Mouse (Mus musculus) brain, adult 2 months (tissue): Measurements from ENCODE around the gene Ttll3.

Experiments used
- DNase-seq: peaks from one replicate; pipeline ENCODE4 v3.0.0; 2011; ENCODE audit warnings: low read depth, low spot score

Gene Ttll3

DNA sequence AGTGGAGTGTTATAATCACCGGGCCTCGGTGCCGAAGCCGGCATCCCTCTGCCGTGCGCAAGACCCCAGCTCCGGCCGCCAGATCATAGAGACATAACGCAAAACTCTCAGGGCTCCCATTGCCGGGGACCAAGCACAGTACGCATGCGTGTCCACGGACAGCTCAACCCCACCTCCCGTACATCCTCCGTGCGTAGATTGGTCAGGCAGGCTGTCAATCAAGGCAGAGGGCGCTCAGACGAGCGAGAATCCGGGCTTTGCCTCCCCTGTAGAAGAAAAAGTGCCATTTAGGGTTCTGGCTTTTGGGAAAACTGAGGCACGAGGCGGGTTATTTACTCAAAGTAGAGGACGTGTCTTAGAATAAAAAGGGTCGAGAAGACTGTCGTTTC is 30.1 kb downstream of the Ttll3 start, which contains the start of gene Rpusd3:
Gene Rpusd3 (minus strand): TSS at position 142 of the 389 bp plus-strand sequence.
- DNase-seq = peak; percentile 99

DNA sequence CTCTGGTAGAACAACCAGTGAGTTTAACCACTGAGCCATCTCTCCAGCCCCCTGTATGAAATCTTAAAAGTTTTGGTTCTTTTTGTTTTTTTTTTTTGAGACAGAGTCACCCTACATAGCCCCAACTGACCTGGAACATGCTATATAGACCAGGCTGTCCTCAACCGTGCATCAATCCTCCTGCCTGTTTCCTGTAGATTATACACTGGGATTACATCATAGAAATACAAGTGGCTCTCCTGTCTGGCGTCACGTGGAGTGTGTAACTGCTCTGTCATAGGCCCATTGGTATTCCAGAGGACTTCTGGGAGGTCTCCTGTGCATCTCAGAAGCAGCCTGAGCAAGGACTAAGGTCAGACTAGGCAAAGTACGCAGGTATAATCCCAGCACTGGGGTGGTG is 33.9 kb downstream of the Ttll3 start:
- DNase-seq = no peak

DNA sequence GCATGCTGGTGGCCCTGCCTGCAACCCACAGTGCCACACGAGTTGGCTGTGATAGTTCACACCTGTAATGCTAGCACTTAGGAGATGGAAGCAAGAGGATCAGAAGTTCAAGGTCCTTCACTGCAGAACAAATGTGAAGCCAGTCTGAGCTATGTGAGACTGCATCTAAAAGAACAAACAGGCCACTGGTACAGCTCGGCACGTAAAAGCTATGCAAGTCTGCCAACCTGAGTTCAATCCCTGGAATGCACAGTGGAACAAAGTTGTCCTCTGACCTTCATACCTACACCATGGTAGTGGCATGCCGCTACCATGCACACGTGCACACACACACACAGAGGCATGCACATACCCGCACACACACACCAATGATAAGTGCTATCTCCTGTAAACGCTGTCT is 35.1 kb downstream of the Ttll3 start:
- no peak for DNase-seq

DNA sequence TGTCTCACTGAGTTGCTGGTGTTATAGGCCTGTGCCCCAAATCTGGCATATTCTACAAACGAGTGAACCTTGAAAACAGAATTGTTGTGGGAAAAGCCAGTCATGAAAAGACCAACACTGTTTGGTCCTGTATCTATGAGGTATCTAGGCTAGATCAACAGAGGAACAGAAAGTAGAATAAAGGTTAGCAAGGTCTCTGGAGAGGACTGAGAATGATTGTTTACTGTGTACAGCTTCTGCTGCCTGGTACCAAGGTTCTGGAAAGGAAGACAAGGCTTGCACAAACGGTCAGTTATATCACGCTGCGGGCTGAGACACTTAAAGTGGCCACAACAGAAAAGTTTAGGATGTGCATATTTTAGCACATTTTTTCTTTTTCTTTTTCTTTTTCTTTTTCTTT is 37.6 kb downstream of the Ttll3 start:
- DNase-seq = no peak

DNA sequence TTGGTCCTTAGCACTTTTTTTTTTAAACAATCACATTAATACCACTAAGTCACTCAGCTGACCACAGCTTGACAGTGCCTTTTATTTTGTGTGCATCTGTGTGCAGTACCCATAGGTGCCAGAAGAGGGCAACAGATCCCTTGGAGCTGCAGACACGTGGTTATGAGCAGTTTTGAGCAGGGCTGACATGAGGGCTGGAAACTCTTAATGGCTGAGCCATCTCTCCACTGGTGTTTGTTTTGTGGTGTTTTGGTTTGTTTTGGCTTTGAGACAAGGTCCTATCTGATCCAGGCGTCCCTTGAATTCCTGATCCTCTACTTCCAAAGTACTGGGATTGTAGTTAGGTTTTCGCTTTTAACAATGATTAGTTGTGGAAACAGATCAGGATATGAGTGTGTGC is 38.3 kb downstream of the Ttll3 start:
- no peak for DNase-seq

DNA sequence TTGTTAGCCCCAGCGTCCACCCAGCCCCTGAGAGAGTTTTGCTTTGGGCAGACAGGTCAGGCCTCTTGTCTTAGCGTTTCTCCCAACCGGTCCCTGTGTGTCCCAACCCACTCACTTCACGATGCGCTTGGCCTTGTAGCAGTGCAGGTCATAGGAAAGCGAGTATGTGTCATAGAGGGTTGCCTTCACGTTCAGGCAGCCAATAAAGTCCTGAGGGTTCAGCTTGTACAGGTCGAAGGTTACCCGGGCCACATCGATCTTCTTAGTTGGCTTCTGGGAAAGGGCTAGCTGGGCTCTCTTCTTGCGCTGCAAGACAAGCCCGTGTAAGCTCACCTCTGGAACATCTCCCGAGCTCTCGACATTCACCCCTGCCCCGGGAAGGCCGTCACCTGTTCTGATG is 38.9 kb downstream of the Ttll3 start:
- no peak for DNase-seq

DNA sequence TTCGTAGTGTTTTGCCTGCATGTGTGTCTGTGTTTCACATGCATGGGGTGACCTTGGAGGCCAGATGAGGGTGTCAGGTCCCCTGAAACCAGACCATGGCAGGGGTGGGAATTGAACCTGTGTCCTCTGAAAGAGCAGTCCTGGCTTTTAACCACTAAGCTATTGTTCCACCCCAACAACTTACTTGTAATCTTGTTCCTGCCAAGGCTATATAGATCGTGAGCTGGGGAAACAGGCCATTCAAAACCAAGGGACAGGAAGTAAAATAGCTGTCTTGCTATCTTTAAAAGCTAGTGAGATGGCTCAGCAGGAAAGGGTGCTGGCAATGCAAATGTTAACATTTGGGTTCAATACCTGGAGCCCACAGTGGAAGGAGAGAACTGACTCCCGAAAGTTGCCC is 40.9 kb downstream of the Ttll3 start:
- no peak for DNase-seq

DNA sequence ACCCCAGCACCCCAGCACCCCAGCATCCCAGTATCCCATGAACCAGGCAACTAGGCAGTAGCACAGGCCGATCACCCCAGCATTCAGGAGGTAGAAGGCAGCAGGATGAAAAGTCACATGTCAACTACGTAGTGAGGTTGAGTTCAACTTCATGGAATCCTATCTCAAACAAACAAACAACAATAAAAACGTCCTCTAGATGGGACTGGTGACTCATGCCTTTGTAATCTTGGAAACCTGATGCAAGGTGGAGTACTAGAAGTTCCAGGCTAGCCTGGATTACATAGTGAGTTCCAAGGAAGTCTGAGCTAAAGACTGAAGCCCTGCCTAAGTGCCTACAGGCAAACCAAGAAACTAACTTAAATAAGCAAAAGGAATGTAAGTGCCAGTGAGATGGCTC is 41.8 kb downstream of the Ttll3 start:
- no peak for DNase-seq

DNA sequence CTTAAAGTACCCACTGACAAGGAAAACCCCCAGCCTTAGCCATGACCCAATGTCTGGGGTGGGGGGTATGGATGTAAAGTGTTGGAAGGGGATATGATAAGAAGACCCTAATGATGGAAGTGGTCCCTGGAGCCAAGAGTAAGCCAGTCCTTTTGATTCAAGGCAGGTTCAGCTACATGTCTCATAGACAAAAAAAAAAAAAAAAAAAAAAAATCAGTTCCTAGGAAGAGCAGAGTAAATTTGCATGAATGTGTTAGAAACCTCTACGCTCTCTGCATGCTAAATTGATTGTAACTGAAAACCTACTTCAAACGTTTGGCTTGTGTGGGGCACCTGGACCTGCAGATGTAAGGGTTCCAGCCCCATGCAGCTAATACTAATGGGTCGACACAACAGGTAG is 42.7 kb downstream of the Ttll3 start:
- DNase-seq = no peak

DNA sequence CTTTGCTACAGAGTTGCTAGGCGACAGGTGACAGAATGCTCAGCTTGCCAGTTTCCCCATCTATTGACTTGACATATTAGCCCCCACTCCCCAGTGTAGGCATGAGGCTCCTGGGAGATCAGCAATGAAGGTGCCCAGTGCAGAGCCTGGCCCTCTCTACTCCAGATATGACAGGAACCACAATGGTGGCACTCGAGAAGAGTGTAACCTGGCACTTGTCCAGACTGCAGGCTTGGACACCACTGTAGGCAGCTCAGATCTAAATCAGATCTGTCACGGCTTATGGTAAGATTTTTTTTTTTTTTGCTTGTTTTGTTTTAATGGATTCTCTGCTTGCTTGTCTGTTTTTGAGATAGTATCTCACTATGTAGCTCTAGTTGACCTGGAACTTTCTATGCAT is 44.6 kb downstream of the Ttll3 start:
- no peak for DNase-seq

DNA sequence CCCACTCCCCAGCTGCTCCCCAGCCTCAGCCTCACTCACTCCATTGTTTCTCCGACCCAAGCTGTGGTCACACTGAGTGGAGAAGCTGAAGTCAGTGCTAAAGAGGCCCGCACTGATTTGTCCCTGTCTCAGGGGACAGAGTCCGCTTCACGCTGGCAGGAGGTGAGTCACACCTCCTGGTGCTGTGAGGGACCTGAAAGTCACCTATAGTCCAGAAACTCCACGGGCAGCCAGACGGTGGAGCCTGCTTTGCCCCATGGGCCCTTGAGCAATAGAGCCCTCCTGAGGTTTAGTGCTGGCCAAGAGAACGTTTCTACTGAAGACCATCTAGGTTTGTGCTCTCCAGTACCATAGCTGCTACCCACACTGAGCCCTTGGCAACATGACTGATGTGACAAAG is 45.6 kb downstream of the Ttll3 start:
- no peak for DNase-seq

DNA sequence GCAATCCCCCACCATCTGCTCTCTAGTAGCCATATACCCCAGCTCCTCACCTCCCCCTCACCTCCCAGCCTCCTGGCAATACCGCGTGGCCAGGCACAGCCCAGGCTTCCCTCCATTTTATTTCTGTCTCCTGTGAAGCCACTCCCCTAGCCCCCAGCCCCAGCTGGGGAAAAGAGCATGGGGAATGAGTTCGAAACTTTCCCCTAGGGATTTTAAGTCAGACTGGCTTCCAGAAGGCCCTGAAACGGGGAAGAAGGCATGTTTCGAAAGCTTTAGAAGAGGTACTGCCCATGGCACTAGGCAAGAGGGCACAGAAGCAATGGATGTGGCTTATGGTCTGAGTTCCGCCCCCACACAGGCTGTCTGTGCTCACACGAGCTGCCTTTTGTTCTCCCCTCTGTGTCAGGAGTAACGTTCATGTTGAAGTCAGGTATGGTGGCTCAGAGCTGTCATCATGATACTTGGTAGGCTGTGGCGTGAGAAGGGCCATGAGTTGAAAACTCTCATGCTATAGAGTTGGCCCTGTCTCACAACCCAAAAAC is 46.7 kb downstream of the Ttll3 start, which contains the start of gene Cidec:
Gene Cidec (minus strand): TSS at position 97 of the 542 bp plus-strand sequence.
- no peak for DNase-seq

DNA sequence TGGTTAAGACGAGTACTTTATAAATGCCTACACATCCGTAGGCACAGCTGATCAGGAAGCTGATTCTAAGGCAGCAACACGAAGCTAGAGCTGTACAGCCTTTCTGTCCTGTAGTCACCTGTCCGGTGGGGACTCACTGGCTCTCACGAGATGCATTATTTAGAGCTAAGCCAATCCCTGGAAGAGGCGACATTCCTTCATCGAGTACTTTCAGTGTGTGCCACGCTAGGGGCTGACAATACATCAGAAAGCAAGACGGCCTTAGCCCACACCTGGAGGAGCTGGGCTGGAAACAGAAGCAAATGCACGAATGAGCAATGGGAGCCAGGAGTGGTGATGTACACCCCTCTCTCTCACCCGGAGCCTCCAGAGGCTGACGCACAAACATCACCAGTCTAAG is 48.1 kb downstream of the Ttll3 start:
- no peak for DNase-seq

DNA sequence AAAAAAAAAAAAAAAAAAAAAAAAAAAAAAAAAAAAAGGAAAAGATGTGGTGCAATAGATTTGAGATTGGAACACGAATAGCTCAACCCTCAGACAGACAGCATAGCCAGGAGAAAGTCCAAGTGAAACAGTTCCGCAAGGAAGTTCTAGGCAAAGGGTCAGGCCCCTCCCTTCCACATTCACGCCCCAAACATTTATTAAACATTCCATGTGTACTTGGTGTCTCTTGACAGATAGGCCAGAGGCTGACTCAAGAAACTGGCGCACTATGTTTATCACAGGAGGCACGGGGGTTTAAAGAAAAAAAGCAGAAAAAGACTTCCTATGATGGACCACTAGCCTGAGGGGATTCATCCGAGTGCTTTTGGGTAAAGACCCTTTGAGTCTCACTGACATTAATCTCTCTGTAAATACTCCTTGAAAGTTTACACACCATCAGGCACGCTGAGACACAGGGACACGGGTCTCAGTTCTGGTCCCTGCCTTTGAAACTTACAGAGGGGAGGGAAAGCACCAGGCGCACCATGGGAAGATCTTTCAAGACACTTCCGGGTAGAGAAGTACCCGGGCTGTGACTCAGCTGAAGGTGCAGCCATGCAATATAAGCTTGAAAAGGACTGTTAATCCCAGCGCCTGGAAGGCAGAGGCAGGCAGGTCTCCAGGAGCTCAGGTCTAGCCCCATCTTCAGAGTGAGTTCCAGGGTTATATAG is 49.8 kb downstream of the Ttll3 start:
- no peak for DNase-seq

DNA sequence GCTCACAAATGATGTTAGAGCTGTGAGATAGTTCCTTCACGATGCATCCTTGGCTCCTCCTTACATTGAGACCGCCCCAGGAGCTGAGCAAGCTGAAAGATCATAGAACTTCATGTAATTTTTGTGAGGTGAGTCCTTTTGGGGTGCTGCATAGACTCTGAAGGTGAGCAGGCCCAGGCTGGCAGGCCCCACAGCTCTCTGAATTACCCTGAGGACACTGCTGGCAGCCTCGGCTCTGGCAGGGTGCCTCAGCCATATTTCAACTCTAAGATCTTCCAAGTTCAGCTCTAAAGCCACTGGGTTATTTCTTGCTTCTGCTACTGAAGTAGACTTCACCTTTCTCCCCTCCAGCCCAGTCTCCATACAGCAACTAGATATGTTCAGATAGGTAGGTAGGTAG is 51.6 kb downstream of the Ttll3 start:
- DNase-seq = no peak

DNA sequence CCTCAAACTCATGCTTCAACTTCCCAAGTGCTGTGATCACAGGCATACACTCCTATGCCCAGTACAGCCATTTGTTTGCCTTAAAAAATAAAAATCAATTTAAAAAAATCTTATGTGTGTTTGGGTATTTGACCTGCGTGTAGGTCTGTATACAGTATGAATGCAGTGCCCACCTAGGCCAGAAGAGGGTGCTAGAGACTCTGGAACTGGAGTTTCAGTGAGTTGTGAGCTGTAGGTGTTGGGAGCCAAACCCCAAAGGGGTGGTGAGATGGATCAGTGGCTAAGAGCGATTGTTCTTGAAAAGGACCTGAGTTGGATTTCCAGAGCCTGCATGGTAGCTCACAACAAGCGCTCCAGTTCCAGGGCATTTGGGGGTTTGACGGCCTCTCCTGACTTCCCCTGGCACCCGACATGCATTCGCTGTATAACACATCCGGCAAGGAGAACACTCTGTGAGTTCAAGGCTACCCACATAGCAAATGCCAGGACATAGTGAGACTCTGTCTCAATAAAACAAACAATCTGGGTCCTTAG is 52.2 kb downstream of the Ttll3 start:
- peak; percentile 92 for DNase-seq

DNA sequence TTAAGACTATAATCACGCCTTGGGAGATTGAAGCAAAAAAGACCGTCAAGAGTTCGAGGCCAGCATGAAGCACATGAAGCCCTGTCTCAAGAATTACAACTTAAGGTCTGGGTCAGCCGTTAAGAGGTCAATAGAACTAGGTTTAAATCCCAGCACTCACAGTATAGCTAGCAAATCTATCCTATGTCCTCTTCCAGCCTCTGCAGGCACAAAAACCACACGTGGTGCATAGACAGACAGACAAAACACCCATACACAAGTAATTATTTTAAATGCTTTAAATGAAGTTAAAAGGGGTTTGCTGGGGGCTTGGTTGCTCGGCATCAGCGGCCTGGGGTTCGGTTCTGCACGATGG is 53.0 kb downstream of the Ttll3 start:
- no peak for DNase-seq

DNA sequence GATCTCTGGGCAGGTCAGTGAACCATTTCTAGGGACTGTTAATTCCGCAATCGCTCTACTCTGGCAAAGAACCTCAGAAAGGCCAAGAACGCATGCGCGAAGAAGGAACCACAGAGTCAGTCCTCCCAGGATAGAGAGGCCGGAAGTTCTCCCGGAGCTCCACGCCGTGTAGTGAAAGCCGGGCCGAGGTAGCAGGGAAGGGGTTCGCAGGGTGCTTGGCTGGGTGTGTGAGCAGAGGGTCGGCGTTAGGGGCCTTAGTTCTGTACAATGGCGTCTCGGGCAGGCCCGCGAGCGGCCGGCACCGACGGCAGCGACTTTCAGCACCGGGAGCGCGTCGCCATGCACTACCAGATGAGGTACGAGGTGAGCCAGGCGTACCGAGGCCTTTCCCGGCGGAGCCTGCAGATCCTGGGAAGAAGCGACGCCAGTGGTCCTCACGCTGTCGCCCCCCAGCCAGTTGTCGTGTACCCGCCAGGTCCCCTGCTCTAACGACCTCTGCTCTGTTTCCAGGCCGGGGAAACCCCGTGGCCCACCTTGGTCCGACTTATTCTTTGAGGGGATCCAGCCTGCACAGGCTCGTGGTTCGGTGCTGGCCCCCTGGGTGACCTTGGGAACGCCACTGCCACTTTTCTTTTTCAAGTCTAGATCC is 53.5 kb downstream of the Ttll3 start, which contains the start of gene Jagn1:
Gene Jagn1 (plus strand): TSS at position 128 of the 649 bp plus-strand sequence.
- DNase-seq = peak; percentile 97

DNA sequence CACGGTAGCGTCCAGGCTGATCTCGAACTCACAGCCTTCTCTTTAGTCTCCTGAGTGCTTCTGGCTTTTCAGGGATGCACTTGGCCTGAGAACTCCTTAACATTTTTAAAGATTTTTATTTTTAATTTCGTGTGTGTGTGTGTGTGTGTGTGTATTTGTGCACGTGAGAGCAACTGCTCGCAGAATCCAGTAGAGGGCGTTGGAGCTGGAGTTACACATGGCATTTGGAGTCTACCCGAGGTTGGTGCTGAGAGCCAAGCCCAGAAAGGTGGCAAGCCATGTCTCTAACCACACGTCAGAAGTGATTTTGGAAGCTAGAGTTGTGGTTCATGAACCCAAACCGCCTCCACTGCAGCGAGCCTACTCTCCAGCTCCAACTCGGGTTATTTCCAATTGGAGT is 54.0 kb downstream of the Ttll3 start:
- peak; percentile 14 for DNase-seq

DNA sequence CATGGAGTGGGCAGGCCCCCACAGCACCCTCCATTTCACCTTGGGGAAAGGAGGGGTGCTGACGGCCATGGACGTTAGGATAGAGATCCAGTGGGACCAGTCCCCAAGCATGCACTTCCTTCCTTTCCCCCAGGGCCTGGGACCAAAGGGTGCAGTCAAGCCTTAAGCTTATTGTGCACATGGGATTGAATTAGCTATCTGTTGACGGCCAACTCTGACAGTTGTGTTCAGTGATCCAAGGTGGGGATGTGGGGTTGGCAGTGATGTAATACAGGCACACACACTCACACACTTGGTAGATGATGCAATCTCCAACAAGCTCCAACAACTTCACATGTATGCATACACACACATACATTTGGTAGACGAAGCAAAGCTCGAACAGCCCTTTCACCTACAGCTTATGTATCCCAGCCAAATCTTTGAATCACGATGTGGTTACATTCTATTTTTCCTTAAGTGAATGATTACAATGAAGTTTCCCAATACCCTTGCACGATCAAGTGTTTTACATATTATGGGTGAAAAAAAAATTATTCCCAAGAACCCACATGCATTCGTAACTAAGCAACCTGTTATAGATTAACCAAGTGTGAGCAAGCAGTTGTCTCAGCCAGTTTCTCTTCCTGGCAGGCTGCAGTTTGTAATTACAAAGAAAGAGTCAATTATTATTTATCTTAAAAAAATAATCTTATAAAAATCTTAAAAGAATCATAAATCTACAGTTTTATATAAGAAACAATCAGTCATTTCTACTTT is 55.3 kb downstream of the Ttll3 start:
- no peak for DNase-seq

DNA sequence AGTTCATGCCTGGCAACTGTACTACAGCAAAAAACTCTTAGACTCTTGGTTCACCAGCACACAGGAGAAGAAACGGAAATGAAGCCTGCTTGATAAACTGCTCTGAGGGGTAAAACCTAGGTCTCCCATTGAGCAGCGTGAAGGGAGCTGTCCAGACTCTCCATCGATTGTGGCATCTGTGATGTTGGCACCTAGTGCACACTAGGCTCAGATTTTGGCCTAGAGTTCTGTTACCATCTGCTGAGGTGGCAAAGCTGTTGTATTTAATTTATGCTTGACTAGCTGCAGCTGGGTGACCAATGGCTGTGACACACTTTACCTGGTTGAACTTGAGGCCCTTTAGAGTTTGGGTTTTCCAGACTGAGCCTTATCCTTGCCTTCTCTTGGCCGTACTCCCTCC is 58.6 kb downstream of the Ttll3 start:
- peak; percentile 68 for DNase-seq

DNA sequence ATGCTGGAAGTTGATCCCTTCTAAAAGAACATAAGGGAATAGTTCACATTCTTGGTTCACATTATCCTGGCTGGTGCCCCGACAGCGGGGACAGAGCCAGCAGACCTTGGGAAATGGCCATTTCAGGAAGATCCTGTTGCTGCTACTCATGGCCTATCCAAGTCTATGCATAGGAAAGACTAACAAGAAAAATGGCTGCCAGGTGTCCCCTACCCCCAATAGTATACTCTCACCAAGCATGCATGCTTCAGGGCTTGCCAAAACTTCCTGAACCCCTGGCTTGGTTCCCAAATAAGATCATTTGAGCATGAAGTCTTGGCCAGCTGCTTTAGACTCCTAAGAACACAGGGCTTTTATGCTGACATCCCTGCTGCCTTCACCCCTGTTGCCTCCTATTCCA is 62.8 kb downstream of the Ttll3 start:
- no peak for DNase-seq
